Mouse (Mus musculus): ENCODE measurements around the gene Taf15.

Taf15 gene

GRCm38 (mm10) chr11:83457257-83457656 lies 15.6 kb upstream of the Taf15 start:
- in situ Hi-C loops (cut with MboI, MseI) = no loop called here

- in situ Hi-C loops (cut with MboI, MseI) = no loop called here
Observed at GRCm38 (mm10) chr11:83457912-83458601, 14.8 kb upstream of the Taf15 start.

GRCm38 (mm10) chr11:83461462-83462027 lies 11.3 kb upstream of the Taf15 start:
- in situ Hi-C loops (cut with MboI, MseI) = no loop called here

GRCm38 (mm10) chr11:83462711-83463244 lies 10.1 kb upstream of the Taf15 start, which contains the start of gene Mmp28:
Gene Mmp28 (minus strand): TSS chr11:83463071.
- in situ Hi-C loops (cut with MboI, MseI) = no loop called here

- in situ Hi-C loops (cut with MboI, MseI) = no loop called here
Observed at GRCm38 (mm10) chr11:83465976-83466375, 6.9 kb upstream of the Taf15 start.

- in situ Hi-C loops (cut with MboI, MseI) = no loop called here
Observed at GRCm38 (mm10) chr11:83467120-83467652, 5.7 kb upstream of the Taf15 start.

- in situ Hi-C loops (cut with MboI, MseI) = no loop called here
Observed at GRCm38 (mm10) chr11:83468765-83469164, 4.1 kb upstream of the Taf15 start.

GRCm38 (mm10) chr11:83471766-83472165 lies 1.1 kb upstream of the Taf15 start:
- in situ Hi-C loops (cut with MboI, MseI) = no loop called here

GRCm38 (mm10) chr11:83473235-83474016 lies 540 bp downstream of the Taf15 start:
- in situ Hi-C loops (cut with MboI, MseI) = no loop called here

- in situ Hi-C loops (cut with MboI, MseI) = loop anchor here in 1 of 2 experiments (10.0 kb wide), 1 partner anchor 167 kb away; no protein-coding TSS in a partner anchor
Observed at GRCm38 (mm10) chr11:83491488-83491887, 18.6 kb downstream of the Taf15 start.

- in situ Hi-C loops (cut with MboI, MseI) = loop anchor here in 1 of 2 experiments (10.0 kb wide), 1 partner anchor 171 kb away; no protein-coding TSS in a partner anchor
Observed at GRCm38 (mm10) chr11:83495571-83495970, 22.7 kb downstream of the Taf15 start.

- in situ Hi-C loops (cut with MboI, MseI) = no loop called here
Observed at GRCm38 (mm10) chr11:83504308-83504707, 31.4 kb downstream of the Taf15 start.

- in situ Hi-C loops (cut with MboI, MseI) = no loop called here
Observed at GRCm38 (mm10) chr11:83509521-83509920, 36.6 kb downstream of the Taf15 start.

GRCm38 (mm10) chr11:83517153-83517552 lies 44.3 kb downstream of the Taf15 start:
- in situ Hi-C loops (cut with MboI, MseI) = no loop called here

GRCm38 (mm10) chr11:83518371-83518770 lies 45.5 kb downstream of the Taf15 start:
- in situ Hi-C loops (cut with MboI, MseI) = no loop called here

- in situ Hi-C loops (cut with MboI, MseI) = no loop called here
Observed at GRCm38 (mm10) chr11:83522075-83522474, 49.2 kb downstream of the Taf15 start, which contains the start of gene Heatr9. Gene Heatr9 (minus strand): TSS chr11:83522175.

GRCm38 (mm10) chr11:83529024-83529423 lies 56.1 kb downstream of the Taf15 start:
- in situ Hi-C loops (cut with MboI, MseI) = no loop called here

GRCm38 (mm10) chr11:83530360-83530759 lies 57.5 kb downstream of the Taf15 start, which contains the start of gene Ccl5:
Gene Ccl5 (minus strand): TSS chr11:83530518.
- in situ Hi-C loops (cut with MboI, MseI) = no loop called here

- in situ Hi-C loops (cut with MboI, MseI) = no loop called here
Observed at GRCm38 (mm10) chr11:83533192-83533591, 60.3 kb downstream of the Taf15 start.

GRCm38 (mm10) chr11:83534143-83534542 lies 61.3 kb downstream of the Taf15 start:
- in situ Hi-C loops (cut with MboI, MseI) = no loop called here

- in situ Hi-C loops (cut with MboI, MseI) = no loop called here
Observed at GRCm38 (mm10) chr11:83534609-83535423, 61.9 kb downstream of the Taf15 start.

Data from T-helper 17 cell (primary cell).